Mouse (Mus musculus): Measurements from ENCODE around the gene Rassf8.

The Rassf8 gene

GRCm38 (mm10) chr6:145776241-145776640 is 29.7 kb downstream of the Rassf8 start:
- DNase-seq (ENCODE audit: low spot score in 2 of 2), result no peak

- DNase-seq (ENCODE audit: low spot score in 2 of 2), result no peak
Measured at GRCm38 (mm10) chr6:145779383-145779782, 32.8 kb downstream of the Rassf8 start.

- no peak for DNase-seq (ENCODE audit: low spot score in 2 of 2)
Measured at GRCm38 (mm10) chr6:145780180-145780802, 33.7 kb downstream of the Rassf8 start.

DNA sequence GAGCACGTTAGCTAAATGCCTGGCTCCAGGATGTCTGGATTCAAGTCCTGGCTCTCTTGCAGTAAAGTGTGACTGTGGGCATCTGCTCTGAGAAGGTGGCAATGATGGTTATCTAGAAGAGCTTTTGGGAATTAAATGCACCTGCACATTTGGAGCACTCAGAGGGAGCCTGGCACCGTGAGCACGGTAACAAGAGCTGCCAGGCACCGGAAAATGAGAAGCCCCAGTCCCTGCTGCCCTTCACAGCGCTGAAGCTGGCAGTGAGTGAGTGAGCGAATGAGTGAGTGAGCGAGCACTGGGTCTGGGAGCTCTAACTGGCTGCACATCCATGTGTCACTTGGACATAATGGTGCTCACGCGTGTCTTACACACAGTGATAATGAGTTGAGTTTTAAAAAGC is 34.7 kb downstream of the Rassf8 start:
- DNase-seq (ENCODE audit: low spot score in 2 of 2), result no peak

DNA sequence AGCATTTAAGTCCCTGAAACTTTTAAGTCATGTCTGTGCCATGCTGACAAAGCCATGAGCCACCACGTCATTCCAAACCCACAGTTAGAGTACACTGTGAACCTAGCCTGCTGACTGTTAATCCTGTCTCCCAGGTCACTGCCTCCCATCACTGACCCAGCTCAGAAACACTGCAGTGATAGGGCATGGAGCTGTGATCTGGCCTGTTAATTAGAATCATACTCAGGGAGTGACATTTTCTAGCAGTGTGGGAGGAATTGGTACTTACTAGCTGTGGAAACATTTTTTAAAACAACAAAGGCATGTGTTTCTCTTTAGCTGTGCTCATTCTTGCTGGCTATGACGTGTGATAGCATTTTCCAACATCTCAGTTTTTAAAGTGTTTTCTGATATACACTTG is 35.4 kb downstream of the Rassf8 start:
- DNase-seq (ENCODE audit: low spot score in 2 of 2), result no peak

- DNase-seq (ENCODE audit: low spot score in 2 of 2), result no peak
Measured at GRCm38 (mm10) chr6:145787311-145787710, 40.8 kb downstream of the Rassf8 start.

GRCm38 (mm10) chr6:145789738-145790137 is 43.2 kb downstream of the Rassf8 start:
- DNase-seq (ENCODE audit: low spot score in 2 of 2), result no peak

DNA sequence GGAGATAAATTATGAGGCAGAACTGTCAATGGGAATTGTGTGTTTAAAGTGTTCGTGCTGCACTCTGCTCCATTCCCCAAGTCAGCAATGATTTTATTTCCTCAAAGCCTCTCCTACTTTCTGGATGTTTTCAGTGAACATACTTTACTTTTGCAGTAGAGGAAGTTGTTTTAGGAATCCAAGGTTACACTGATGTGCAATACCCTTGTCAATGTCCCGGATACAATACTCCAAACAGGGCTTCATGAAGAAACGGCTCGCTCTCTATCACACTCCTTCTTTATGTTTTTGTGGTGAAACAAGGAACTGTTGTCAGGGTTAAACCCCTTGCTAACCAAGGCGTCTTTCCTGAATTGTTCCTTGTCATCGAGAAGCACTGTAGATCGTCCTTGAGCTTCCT is 45.8 kb downstream of the Rassf8 start:
- no peak for DNase-seq (ENCODE audit: low spot score in 2 of 2)

- DNase-seq (ENCODE audit: low spot score in 2 of 2), result peak in 1 of 2 experiments; percentile 24
Measured at GRCm38 (mm10) chr6:145793109-145793593, 46.6 kb downstream of the Rassf8 start.

DNA sequence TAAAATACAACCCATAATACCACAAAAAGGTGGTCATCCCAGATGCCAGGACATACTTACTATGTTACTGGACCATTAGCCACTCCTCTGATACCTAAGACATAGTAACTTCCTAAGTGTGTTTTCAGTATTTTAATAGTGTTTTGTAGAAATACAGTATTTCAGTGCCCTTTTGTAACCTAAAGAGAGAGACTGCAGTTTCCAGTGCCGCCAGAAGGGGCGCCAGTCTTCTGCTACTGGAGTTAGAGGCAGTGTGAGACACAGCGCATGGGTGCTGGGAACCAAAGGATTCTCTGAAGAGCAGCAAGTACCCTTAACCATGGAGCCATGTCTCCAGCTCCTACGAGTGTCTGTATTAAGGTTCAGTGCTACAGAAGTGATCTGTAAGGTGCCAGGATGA is 48.1 kb downstream of the Rassf8 start:
- no peak for DNase-seq (ENCODE audit: low spot score in 2 of 2)

DNA sequence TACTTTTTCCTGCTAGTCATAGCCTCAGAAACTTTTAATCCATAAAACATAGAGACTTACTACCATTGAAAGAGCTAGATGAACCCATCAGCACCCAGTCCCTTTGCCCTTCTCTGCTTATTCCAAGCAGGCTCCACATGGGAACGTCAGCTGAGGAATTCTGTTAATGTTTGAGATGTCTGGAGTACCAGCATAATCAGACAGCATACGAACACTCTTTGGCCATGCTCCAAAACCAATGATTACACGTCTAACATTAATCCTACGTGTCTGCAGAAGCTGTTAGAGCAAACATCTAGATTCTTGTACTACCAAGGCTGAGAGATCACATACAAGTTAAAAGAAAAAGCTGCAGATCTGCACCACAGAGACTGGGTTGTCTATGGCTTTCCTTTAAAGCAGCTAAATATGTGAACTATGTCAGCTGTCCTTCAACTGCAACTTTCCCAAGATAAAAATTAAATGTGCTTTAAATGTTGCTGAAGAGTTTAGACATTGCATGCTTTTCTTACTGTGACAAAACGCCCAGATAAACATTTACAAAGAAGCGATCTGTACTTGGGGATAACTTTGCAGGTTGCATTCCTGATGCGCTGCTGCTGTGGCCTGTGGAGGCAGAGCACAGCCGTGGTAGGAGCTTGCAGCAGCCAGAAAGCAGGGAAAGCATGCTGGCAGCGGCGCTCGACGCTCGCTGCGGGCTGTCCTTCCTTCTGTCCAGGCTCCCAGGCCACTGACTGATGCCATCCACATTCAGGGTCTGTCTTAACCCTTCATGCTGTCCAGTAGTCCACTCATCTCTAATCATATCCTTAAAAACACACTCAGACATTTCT is 49.9 kb downstream of the Rassf8 start:
- no peak for DNase-seq (ENCODE audit: low spot score in 2 of 2)

DNA sequence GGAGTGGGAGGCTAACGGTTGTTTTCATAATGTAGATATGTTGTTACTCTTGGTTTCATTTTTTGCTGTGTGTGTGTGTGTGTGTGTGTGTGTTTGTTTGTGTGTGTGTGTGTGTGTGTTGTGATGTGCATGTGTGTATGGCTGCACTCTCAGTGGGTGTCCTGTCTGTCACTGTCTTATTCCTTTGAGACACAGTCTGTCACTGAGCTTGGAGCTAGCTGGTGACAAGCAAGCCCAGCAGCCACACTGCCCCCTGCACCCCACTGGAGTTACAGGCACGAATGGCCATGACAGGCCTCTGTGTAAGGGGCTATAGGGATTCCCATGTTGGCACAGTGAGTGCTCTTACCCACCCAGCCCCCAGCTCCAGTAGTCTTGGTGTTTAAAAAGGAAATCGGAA is 51.1 kb downstream of the Rassf8 start:
- no peak for DNase-seq (ENCODE audit: low spot score in 2 of 2)

- no peak for DNase-seq (ENCODE audit: low spot score in 2 of 2)
Measured at GRCm38 (mm10) chr6:145801796-145802488, 55.4 kb downstream of the Rassf8 start.

DNA sequence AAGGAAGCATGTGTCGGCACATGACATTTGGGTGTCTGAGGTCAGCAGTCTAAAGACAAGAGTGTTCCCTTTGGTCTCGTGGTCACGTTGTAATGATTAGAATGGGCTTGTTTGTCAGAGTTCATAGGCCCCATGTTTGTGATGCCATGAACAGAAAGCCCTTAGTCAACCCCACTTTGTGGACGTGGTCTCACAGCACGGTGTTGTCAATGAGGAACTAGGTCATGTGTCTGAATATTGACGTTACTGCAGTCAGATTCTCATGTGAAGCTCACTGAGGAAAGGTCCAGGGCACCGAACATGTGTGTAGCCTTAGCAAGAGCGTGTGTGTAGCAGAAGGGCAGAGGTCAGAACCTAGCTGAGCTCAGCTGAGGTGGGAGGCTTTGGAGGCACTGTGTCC is 56.3 kb downstream of the Rassf8 start:
- DNase-seq (ENCODE audit: low spot score in 2 of 2), result no peak

DNA sequence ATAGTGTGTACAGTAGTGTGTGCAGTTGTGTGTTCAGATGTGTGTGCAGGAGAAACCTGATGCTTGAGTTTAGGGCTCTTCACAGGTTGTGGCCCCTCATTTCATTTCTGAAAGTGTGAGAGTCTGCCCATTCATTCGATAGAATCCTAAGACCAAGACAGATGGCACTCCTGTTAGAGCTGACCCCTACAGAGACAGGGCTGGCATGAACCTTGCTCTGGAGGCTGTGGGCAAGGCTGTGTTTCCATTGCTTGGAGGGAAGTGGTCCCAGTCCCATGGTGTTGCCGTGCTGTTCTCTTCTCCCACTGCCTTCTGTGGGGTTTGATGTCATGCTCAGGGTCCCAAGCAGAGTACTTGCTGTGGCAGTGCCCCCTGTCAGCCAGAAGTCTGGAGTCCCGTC is 57.7 kb downstream of the Rassf8 start:
- no peak for DNase-seq (ENCODE audit: low spot score in 2 of 2)

- DNase-seq (ENCODE audit: low spot score in 2 of 2), result no peak
Measured at GRCm38 (mm10) chr6:145806784-145807183, 60.2 kb downstream of the Rassf8 start.

- no peak for DNase-seq (ENCODE audit: low spot score in 2 of 2)
Measured at GRCm38 (mm10) chr6:145807929-145808328, 61.4 kb downstream of the Rassf8 start.

DNA sequence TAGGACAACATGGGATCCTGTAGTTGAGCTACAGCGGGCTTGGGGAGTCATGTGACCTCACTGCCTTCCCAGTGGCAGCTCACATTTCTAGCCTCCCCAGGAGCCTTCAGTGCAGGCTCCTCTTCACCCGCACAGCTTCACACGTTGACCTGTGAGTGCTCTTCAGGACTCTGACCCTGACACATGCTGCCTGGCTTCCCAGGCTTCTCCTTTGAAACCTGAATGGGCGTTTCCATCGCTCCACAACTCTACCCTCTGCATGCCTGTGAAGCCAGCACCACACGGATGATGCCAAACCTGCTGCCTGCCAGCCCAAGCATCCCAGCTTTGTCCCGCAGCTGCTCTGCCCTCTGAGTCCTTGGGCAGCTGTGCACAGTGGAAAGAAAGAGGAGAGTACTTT is 63.0 kb downstream of the Rassf8 start:
- DNase-seq (ENCODE audit: low spot score in 2 of 2), result no peak

DNA sequence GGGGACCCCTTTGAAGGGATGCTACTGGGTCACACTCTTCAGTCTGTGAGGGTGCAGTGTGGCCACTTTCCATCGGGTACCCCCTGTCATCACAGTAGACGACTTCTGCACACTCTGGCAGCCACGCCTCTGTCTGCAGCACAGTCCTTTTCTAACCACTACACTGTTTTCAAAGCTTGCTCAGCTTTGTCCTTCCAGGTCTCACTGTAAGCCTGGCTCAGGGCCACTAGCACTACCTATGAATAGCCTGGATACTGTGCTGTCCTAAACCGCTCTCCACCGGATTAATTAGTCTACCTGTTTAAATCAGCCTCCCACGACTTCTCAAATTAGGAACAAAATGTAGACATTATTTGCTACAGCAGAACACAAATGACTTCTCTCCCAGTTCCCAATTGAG is 63.5 kb downstream of the Rassf8 start:
- no peak for DNase-seq (ENCODE audit: low spot score in 2 of 2)

DNA sequence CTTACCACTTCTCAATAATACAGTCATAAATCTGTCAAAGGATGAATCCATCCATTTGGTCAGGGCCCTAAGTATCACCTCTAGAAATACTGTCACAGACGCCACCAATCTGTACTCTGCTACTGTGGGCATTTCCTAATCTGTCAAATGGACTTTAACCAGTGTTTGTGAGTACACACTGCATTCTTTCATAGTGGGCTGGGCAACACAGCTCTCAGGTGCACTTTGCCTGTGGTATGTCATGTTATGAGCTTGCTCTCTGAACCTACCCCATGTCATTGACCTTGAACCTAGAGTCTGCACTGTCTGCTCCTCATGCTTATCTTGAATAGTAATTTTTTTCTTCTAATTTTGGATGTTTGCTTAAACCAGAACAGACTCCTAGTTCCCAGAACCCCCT is 64.6 kb downstream of the Rassf8 start:
- no peak for DNase-seq (ENCODE audit: low spot score in 2 of 2)

GRCm38 (mm10) chr6:145815200-145815599 is 68.7 kb downstream of the Rassf8 start:
- DNase-seq (ENCODE audit: low spot score in 2 of 2), result no peak

DNA sequence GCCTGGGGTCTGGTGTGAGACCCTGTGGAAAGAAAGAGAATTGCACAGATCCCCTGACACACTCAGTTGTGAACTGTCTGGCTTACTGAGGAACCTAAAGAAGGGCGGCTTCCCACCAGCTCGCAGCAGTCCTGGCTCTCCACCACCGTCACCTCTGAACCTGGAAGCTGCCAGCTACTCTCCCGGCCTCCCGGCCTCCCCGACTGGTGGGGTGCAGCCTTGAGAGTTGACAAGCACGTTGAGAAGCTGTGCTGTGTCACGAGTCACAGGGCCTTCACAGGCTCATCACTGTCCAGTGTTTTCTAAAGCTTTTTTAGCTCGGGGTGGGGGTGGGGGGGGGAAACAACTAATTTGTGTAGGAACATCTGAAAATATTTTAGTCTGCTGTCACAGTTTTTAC is 72.6 kb downstream of the Rassf8 start:
- no peak for DNase-seq (ENCODE audit: low spot score in 2 of 2)

- no peak for DNase-seq (ENCODE audit: low spot score in 2 of 2)
Measured at GRCm38 (mm10) chr6:145822218-145822617, 75.7 kb downstream of the Rassf8 start.

All from frontal cortex, postnatal 10 days (tissue).